Comparison of ENCODE assay signal across 8 mouse cellular contexts in genomic region chrX:20290715-20291114, GRCm38 (mm10). TPM values are rescaled to one million over a fixed set of nuclear protein-coding genes. Genes with fewer than 3 reads are reported as not detected.
DNase-seq lines count a peak whose midpoint lies in the region; ATAC-seq and TF ChIP-seq lines count a peak whose summit lies in the region.

No protein-coding gene starts in this region.

- H3K27me3 ChIP-seq in liver, embryonic 11.5 days (replicated peaks; ENCODE audit: control insufficient read depth, insufficient read depth, low read length): peaks cover 16% of the 10 kb centered on the region
- no peaks in the 10 kb centered on the region for H3K27me3 ChIP-seq in forebrain, embryonic 15.5 days
- no peaks in the 10 kb centered on the region; the same call in 1 of the 2 replicates for H3K27me3 ChIP-seq in liver, postnatal 0 days (ENCODE audit: insufficient read depth, low read length)

- H3K4me1 ChIP-seq in liver, embryonic 11.5 days (replicated peaks; ENCODE audit: control insufficient read depth, insufficient read depth, low read length): no peaks in the 10 kb centered on the region
- H3K4me1 ChIP-seq in brown adipose tissue, adult 24 weeks (ENCODE audit: control insufficient read depth, insufficient read depth, insufficient read length, low read length): no peaks in the 10 kb centered on the region
- H3K4me1 ChIP-seq in forebrain, embryonic 15.5 days: no peaks in the 10 kb centered on the region
- no peaks in the 10 kb centered on the region for H3K4me1 ChIP-seq in liver, postnatal 0 days (ENCODE audit: insufficient read depth)

- H3K4me3 ChIP-seq in liver, embryonic 11.5 days (ENCODE audit: low read depth, low read length): peak overlapping the region; percentile 53
- H3K4me3 ChIP-seq in brown adipose tissue, adult 24 weeks (ENCODE audit: insufficient read depth, low read depth, low read length): peak overlapping the region; percentile 49
- peak overlapping the region; percentile 64 for H3K4me3 ChIP-seq in forebrain, embryonic 15.5 days
- H3K4me3 ChIP-seq in liver, postnatal 0 days (ENCODE audit: low read depth, low read length): peak overlapping the region; percentile 56

- no peak for TF ChIP-seq EP300 in liver, postnatal 0 days (IDR thresholded peaks at IDR 0.05; ENCODE audit: low read depth)

- WGBS in liver, embryonic 11.5 days: 18% methylated on average over 5 of the region's 5 CpGs
- WGBS in forebrain, embryonic 15.5 days: 19% methylated on average over 5 of the region's 5 CpGs
- WGBS in liver, postnatal 0 days (ENCODE audit: insufficient replicate concordance): 27% methylated on average over 5 of the region's 5 CpGs

- H3K9me3 ChIP-seq in liver, embryonic 11.5 days (ENCODE audit: control insufficient read depth, low read length): no peaks in the 10 kb centered on the region
- no peaks in the 10 kb centered on the region for H3K9me3 ChIP-seq in forebrain, embryonic 15.5 days
- no peaks in the 10 kb centered on the region for H3K9me3 ChIP-seq in liver, postnatal 0 days (ENCODE audit: low read length)

- no peak for ATAC-seq in liver, embryonic 11.5 days (replicated peaks; ENCODE audit: low FRiP score)
- no peak for ATAC-seq in forebrain, embryonic 15.5 days (replicated peaks)
- no peak for ATAC-seq in liver, postnatal 0 days

- no peak overlapping the region for H3K9ac ChIP-seq in liver, embryonic 11.5 days (ENCODE audit: low read depth, low read length)
- H3K9ac ChIP-seq in forebrain, embryonic 15.5 days (replicated peaks): peak overlapping the region; percentile 63
- no peak overlapping the region for H3K9ac ChIP-seq in liver, postnatal 0 days (replicated peaks)

- peak overlapping the region; percentile 76 for H3K4me2 ChIP-seq in liver, embryonic 11.5 days
- peak overlapping the region; percentile 59 for H3K4me2 ChIP-seq in forebrain, embryonic 15.5 days (replicated peaks)
- peak overlapping the region; percentile 73 for H3K4me2 ChIP-seq in liver, postnatal 0 days (ENCODE audit: low read depth, low read length)

- no peak overlapping the region for H3K27ac ChIP-seq in liver, embryonic 11.5 days (ENCODE audit: low read depth, low read length)
- no peak overlapping the region for H3K27ac ChIP-seq in brown adipose tissue, adult 24 weeks (replicated peaks; ENCODE audit: low read depth, low read length)
- no peak overlapping the region for H3K27ac ChIP-seq in forebrain, embryonic 15.5 days (replicated peaks)
- no peak overlapping the region for H3K27ac ChIP-seq in liver, postnatal 0 days (ENCODE audit: low read depth)

- no peaks in the 10 kb centered on the region for H3K36me3 ChIP-seq in liver, embryonic 11.5 days (ENCODE audit: control insufficient read depth, insufficient read depth, low read length)
- no peaks in the 10 kb centered on the region for H3K36me3 ChIP-seq in forebrain, embryonic 15.5 days
- H3K36me3 ChIP-seq in liver, postnatal 0 days (replicated peaks; ENCODE audit: insufficient read depth, low read length): no peaks in the 10 kb centered on the region

- TF ChIP-seq CTCF in liver, postnatal 0 days (IDR thresholded peaks at IDR 0.05; ENCODE audit: low read depth): no peak

- DNase-seq in liver, embryonic 11.5 days (ENCODE audit: low spot score): no peak
- no peak for DNase-seq in liver
- DNase-seq in liver, postnatal 0 days: no peak
- DNase-seq in adrenal gland, postnatal 14 days: no peak
- no peak for DNase-seq in gastrocnemius, adult 8-10 months (ENCODE audit: low spot score in 2 of 2)
- DNase-seq in ovary, postnatal 14 days (ENCODE audit: low spot score): no peak

RNA-seq across cellular contexts. Expression of gene Slc9a7, which starts 0.9 kb away (rescaled TPM):
- polyA plus RNA-seq in liver, embryonic 11.5 days (2014; fragmentation: Nextera tagmentation; extraction: Ambion mirVana): 0.35 and 0.48 TPM in 2 replicates
- not detected in 2 replicates for polyA plus RNA-seq in brown adipose tissue, adult 24 weeks (2012; ENCODE audit: insufficient read depth, insufficient read length, missing spikeins)
- 5.0 and 5.3 TPM in 2 replicates for polyA plus RNA-seq in forebrain, embryonic 15.5 days (2015; fragmentation: Nextera tagmentation; extraction: Ambion mirVana)
- polyA plus RNA-seq in liver, postnatal 0 days (2015; fragmentation: Nextera tagmentation; extraction: Ambion mirVana): 0.40 and 0.81 TPM in 2 replicates
- 9.9 and 10.0 TPM in 2 replicates for total RNA-seq in adrenal gland, postnatal 14 days (2021)
- 10 to 100 TPM in 3 of 4 experiments, 1 to 10 TPM in 1; 6.9 to 10.9 (median 10.7) TPM for total RNA-seq in gastrocnemius, adult 8-10 months (2022)
